Mouse (Mus musculus) left cerebral cortex, adult 9 months (tissue): ENCODE data around the gene St6galnac5.
A peak's percentile ranks its signal among the peaks of the same experiment; 100 is the strongest.

Experiments
- DNase-seq, 2 experiments: peaks; one replicate each; pipeline ENCODE4 v3.0.0; 2022; ENCODE audit warnings: low spot score in 2 of 2

Gene St6galnac5

GRCm38 (mm10) chr3:152981988-152982387 lies at the start of gene St6galnac5:
Gene St6galnac5, minus strand, starts transcription at chr3:152982246.
- DNase-seq = peak in 1 of 2 experiments; percentile 53

- no peak for DNase-seq
These were observed 48.7 kb upstream of the St6galnac5 start for GRCm38 (mm10) chr3:153030756-153031155.

GRCm38 (mm10) chr3:153024016-153024415 lies 42.0 kb upstream of the St6galnac5 start:
- no peak for DNase-seq

GRCm38 (mm10) chr3:153018051-153018450 lies 36.0 kb upstream of the St6galnac5 start:
- DNase-seq = no peak

- DNase-seq = no peak
These were observed 34.3 kb upstream of the St6galnac5 start for GRCm38 (mm10) chr3:153016355-153016754.

GRCm38 (mm10) chr3:153006893-153007292 lies 24.8 kb upstream of the St6galnac5 start:
- DNase-seq = no peak

- no peak for DNase-seq
These were observed 16.9 kb upstream of the St6galnac5 start for GRCm38 (mm10) chr3:152998901-152999300.

GRCm38 (mm10) chr3:152998106-152998505 lies 16.1 kb upstream of the St6galnac5 start:
- no peak for DNase-seq

GRCm38 (mm10) chr3:152993608-152994007 lies 11.6 kb upstream of the St6galnac5 start:
- DNase-seq = no peak

- DNase-seq = no peak
These were observed 8.7 kb upstream of the St6galnac5 start for GRCm38 (mm10) chr3:152990787-152991186.

- DNase-seq = peak; percentile 33 to 66
These were observed 770 bp downstream of the St6galnac5 start for GRCm38 (mm10) chr3:152980978-152981974.

- DNase-seq = peak in 1 of 2 experiments; percentile 25
These were observed 1.6 kb downstream of the St6galnac5 start for GRCm38 (mm10) chr3:152980431-152980830.

- no peak for DNase-seq
These were observed 2.5 kb downstream of the St6galnac5 start for GRCm38 (mm10) chr3:152979481-152980092.

- DNase-seq = peak; percentile 79 to 82
These were observed 10.7 kb downstream of the St6galnac5 start for GRCm38 (mm10) chr3:152971373-152971772.

GRCm38 (mm10) chr3:152969774-152970347 lies 12.2 kb downstream of the St6galnac5 start:
- no peak for DNase-seq

- no peak for DNase-seq
These were observed 20.1 kb downstream of the St6galnac5 start for GRCm38 (mm10) chr3:152961855-152962376.

GRCm38 (mm10) chr3:152958358-152959150 lies 23.5 kb downstream of the St6galnac5 start:
- peak in 1 of 2 experiments; percentile 66 for DNase-seq

- no peak for DNase-seq
These were observed 25.3 kb downstream of the St6galnac5 start for GRCm38 (mm10) chr3:152956771-152957170.

GRCm38 (mm10) chr3:152956038-152956437 lies 26.0 kb downstream of the St6galnac5 start:
- DNase-seq = no peak

GRCm38 (mm10) chr3:152951634-152952545 lies 30.2 kb downstream of the St6galnac5 start:
- no peak for DNase-seq
